Mouse (Mus musculus) cortical plate, adult 2 months (tissue): ENCODE data around the gene Ecm2. TPM values are rescaled to one million over a fixed set of nuclear protein-coding genes. Genes with fewer than 3 reads are reported as not detected.
A peak's percentile ranks its signal among the peaks of the same experiment; 100 is the strongest.

ENCODE experiments used
- H3K27ac ChIP-seq: fragments of 200-500 bp; 2 replicates; pipeline ENCODE4 v1.5.1; 2012; ENCODE audit warnings: low read length, control low read depth, inconsistent platforms; ENCODE audit not compliant: insufficient read depth
- H3K4me1 ChIP-seq: fragments of 200-500 bp; 2 replicates; pipeline ENCODE4 v1.6.1; 2011; ENCODE audit warnings: low read length; ENCODE audit not compliant: control insufficient read depth, insufficient read depth
- H3K4me3 ChIP-seq: fragments of 200-500 bp; 2 replicates; pipeline ENCODE4 v1.5.1; 2011; ENCODE audit warnings: mild to moderate bottlenecking, low read length, control low read depth; ENCODE audit not compliant: insufficient read depth
- CTCF ChIP-seq: fragments of 200-500 bp; IDR thresholded peaks from 2 replicates; pipeline ENCODE4 v1.5.1; 2011; ENCODE audit warnings: mild to moderate bottlenecking, control low read depth, low read length; ENCODE audit not compliant: insufficient read depth; ENCODE audit errors: extremely low read depth
- POLR2A ChIP-seq: fragments of 200-500 bp; IDR thresholded peaks from 2 replicates; pipeline ENCODE4 v1.6.1; 2011; ENCODE audit warnings: mild to moderate bottlenecking, low read length, control low read depth; ENCODE audit not compliant: insufficient read depth; ENCODE audit errors: extremely low read depth
- polyA plus RNA-seq: library from polyadenylated mRNA; depleted of rRNA; stranded (reverse); fragments of >200 nt; gene quantifications from 2 replicates; pipeline ENCODE4 v1.2.3, GENCODE M21; 2012

Gene Ecm2
- polyA plus RNA-seq, 1 experiment: 3.8 TPM

DNA sequence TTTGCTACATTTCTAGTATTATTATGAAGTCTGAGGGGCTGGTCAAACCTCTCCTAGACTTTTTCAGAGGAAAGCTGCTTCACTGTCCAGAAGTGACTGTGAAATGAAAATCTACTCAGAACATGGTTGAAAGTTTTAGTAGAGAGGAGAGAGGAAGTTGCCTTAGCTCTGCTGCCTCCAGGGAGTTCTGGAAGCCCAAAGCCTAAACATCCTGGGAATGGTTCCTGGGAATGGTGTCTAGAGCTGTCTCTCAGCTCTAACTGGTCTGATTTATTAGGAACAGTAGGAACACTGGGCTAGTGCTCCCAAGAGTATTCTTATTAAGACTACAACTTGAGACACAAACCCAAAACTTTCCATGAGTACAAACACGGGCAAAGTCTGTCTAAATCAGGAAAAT lies 41.9 kb downstream of the Ecm2 start:
- no peak overlapping the region for H3K4me3 ChIP-seq
- no peak for TF ChIP-seq POLR2A
- TF ChIP-seq CTCF: no peak
- H3K27ac ChIP-seq: no peak overlapping the region
- no peaks in the 10 kb centered on the region for H3K4me1 ChIP-seq

DNA sequence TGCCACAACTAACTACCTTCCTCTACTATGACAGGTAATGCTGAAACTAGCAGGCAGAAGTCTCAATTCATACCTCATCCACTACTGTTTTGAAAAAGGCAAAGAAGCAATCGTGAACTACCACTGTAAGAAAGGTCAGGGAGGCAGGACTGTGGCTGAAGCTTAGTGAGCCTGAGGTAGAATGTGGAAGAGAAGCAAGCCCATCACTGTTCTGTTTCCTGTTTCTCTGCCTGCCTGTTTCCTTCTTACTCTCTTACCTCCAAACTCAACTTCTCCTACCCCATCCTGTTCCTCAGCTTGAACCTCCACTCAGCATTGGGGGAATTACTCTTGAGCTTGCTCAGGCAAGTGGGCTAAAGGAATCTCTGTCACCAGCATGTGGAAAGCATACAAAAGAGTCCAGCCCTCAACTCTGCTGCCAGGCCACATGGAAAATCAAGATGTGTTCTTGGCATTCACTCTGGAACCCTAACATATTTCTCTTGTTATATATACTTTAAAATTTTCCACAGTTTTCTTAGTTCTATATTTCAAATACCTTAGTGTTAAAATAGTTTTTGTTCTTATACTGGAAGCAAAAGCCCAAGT lies 43.0 kb downstream of the Ecm2 start:
- Histone ChIP-seq H3K4me3 (no peak overlapping the region), H3K4me1 (no peaks in the 10 kb centered on the region), H3K27ac (no peak overlapping the region)
- TF ChIP-seq CTCF (no peak), POLR2A (no peak)

DNA sequence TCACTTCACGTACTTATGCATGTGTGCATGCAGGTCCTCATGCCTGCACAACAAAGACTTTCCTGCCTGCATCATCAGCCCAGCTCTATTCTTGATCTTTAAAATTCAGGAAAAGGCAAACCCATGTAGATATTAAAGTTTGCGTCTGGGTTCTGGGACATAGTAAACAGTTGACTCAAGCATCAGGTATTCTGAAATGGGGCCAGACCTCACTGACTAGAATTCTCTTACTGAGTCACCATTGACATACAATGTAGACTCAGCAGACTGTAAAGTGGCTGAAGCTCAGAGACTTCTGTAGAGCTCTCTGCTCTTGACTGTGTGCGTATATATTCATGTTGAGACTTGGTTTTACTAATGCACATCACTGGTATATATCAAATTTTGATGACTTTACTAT lies 45.0 kb downstream of the Ecm2 start:
- TF ChIP-seq POLR2A (no peak), CTCF (no peak)
- Histone ChIP-seq H3K4me1 (no peaks in the 10 kb centered on the region), H3K4me3 (no peak overlapping the region), H3K27ac (no peak overlapping the region)

DNA sequence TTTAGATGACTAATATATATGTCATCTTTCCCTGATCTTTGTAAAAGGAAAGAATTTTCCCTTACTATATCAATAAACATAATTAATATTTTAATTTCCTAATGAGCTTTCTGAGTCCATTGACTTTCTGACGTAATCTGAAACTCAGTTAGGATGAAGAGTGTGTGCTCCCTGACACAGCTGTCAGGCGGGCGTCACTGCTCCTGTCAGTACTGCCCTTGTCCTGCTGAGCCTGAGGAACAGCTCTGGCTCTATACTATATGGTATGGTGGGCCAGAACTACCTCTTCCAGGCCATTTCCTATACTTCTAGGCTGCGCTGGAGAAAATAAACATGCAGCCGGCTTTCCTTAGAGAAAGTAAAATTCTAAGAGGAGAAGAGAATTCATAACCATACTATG lies 49.9 kb downstream of the Ecm2 start:
- H3K4me1 ChIP-seq: no peaks in the 10 kb centered on the region
- H3K4me3 ChIP-seq: no peak overlapping the region
- no peak overlapping the region for H3K27ac ChIP-seq
- TF ChIP-seq CTCF (no peak), POLR2A (no peak)

DNA sequence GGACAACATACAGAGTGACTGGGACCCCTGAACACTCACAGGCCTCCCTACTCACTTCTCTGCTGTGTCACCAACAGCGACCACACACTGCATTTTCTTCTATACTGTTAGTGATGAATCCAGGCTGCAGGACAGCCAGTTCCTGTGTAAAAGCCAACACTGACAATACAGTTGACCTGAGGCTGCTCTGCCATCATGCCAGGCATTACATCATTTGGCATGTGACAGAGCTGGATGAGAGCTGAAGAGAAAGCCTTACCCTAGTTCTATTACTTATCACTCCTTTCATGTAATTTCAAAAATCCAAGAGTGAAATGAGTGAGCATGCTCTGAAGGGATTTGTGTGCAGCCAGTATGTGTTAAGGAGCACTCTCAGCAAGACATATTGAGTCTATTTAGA lies 51.6 kb downstream of the Ecm2 start:
- no peak for TF ChIP-seq POLR2A
- no peak for TF ChIP-seq CTCF
- H3K4me1 ChIP-seq: no peaks in the 10 kb centered on the region
- H3K27ac ChIP-seq: no peak overlapping the region
- no peak overlapping the region for H3K4me3 ChIP-seq

DNA sequence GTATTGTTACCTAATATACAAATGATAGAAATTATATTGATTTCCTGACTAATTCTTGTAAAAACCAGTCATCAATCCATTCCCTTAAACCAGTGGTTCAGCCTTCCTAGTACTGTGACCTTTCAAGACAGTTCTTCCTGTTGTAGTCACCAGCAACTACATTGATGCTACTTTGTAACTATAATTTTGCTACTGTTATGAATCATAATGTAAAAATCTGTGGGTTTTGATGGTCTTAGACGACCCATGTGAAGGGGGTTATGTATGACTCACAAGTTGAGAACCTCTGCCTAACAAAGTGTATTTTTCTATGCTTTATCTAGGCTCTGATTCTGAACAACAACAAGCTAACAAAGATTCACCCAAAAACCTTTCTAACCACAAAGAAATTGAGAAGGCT lies 52.3 kb downstream of the Ecm2 start:
- TF ChIP-seq POLR2A (no peak), CTCF (no peak)
- H3K4me3 ChIP-seq: no peak overlapping the region
- no peaks in the 10 kb centered on the region for H3K4me1 ChIP-seq
- H3K27ac ChIP-seq: no peak overlapping the region

DNA sequence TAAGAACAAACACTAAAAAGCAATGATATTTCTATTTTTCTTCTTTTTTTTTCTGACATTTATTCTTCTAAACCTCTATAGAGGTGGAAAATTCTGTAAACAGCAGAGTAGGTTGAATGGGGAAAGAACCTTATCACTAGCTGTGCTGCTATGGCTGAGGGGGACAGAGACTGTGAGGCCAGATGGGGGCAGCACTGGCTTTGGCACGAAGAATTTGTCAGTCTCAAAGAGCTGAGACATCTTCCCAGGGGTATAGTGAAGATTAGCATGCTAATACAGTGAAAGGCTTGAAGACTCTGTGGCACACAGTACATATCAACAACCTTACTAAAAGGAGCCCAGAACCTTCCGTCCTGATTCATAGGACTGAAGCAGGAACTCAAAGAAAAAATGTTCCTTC lies 54.6 kb downstream of the Ecm2 start:
- TF ChIP-seq CTCF: peak; percentile 24; the same call in 1 of the 2 replicates
- no peak for TF ChIP-seq POLR2A
- no peak overlapping the region for H3K4me3 ChIP-seq
- H3K27ac ChIP-seq: no peak overlapping the region
- H3K4me1 ChIP-seq: no peaks in the 10 kb centered on the region

DNA sequence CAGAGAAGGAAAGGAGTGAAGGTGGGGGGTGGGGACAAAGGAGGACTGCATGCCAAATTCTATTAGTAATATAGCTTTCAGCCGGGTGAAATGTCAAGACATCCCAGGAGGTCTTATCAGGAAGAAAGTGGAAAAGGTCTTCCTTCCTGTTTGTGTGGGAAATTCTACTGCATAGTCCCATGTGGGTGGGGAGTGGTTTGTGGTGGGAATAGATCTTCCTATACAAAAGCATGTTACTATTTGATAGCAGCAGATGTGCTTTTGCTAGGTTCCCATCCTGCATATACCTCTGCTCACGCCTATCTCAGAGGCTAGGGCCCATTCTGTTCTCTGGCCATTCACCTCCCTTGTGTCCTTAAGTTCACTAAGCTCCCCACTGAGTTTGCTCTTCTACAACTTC lies 56.3 kb downstream of the Ecm2 start:
- H3K27ac ChIP-seq: no peak overlapping the region
- H3K4me3 ChIP-seq: no peak overlapping the region
- no peaks in the 10 kb centered on the region for H3K4me1 ChIP-seq
- TF ChIP-seq CTCF (no peak), POLR2A (no peak)

DNA sequence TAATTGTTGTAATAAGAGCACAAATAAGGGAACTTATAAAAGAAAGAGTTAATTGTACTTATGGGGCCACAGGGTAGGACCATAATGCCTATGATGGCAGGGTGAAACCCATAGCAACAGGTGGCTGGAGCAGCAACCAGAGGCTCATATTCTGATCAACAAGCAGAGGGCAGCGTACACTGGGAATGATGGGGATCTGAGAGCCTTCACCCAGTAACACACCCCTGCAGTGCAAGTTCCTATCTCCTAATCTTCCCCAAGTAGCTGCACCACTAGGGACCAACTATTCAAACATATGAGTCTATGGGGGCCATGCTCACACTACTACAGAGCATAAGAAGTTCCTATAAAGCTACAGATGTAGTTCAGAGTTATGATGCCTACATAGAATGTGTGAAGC lies 59.7 kb downstream of the Ecm2 start:
- no peak for TF ChIP-seq CTCF
- TF ChIP-seq POLR2A: no peak
- no peak overlapping the region for H3K27ac ChIP-seq
- H3K4me1 ChIP-seq: no peaks in the 10 kb centered on the region
- no peak overlapping the region for H3K4me3 ChIP-seq

DNA sequence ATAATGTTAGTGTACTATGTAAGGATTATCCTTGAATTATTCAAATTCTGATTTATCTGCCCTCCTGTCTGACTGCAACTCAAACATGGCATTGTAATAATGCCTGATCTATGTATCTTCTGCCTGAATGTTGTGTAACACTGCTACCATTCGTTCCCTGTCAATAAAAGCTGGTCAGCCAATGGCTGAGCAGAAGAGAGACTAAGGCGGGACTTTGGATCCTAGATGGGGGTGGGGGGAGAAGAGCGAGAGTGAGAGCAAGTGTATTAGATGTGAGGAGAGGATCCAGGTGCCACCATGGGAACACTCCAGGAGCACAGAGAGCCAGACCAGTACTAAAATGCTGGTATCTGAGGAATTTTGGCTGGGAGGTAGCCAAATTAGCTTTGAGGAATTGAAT lies 65.8 kb downstream of the Ecm2 start:
- H3K4me1 ChIP-seq: no peaks in the 10 kb centered on the region
- H3K27ac ChIP-seq: no peak overlapping the region
- TF ChIP-seq CTCF: no peak
- no peak overlapping the region for H3K4me3 ChIP-seq

DNA sequence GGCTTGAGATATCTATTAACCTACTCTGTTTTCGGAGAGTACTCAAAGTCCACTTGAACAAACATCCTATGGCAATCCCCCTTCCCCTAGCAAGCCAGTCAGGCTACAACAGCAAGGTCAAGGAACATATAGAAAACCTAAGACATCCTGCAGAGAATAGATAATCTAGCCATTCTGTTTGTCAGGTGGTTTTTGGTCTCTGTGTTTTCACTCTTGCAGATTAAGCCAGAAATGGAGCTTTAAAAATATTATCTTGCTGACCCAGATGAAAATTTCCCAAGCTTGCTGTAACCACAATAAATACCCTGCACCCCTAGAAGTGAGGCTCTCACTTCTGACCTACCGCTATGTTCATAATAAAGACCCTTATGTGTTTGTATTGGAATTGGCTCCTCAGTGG lies 66.8 kb downstream of the Ecm2 start:
- TF ChIP-seq CTCF (no peak), POLR2A (no peak)
- H3K4me3 ChIP-seq: no peak overlapping the region
- H3K27ac ChIP-seq: no peak overlapping the region
- H3K4me1 ChIP-seq: no peaks in the 10 kb centered on the region
